Mouse (Mus musculus): ENCODE data around the gene Iffo1.

GRCm38 (mm10) chr6:125098513-125098912, 46.5 kb upstream of the Iffo1 start:
- no peak for TF ChIP-seq MAX (IDR thresholded peaks at IDR 0.05; ENCODE audit: low read length)
- TF ChIP-seq PAX5 (IDR thresholded peaks at IDR 0.05; ENCODE audit: low read length) = no peak
